Mouse (Mus musculus) hindbrain, embryonic 13.5 days (tissue): ENCODE results near the gene Hipk1. TPM values are rescaled to one million over a fixed set of nuclear protein-coding genes. Genes with fewer than 3 reads are reported as not detected.

Experiments used
- ATAC-seq: fragments of 200-750 bp; cut with Nextera tagmentation; 2 replicates; pipeline ENCODE4 v1.8.0; 2017; ENCODE audit warnings: moderate TSS enrichment; ENCODE audit not compliant: low FRiP score
- H3K27ac ChIP-seq: fragments of 300-500 bp; sonication (generic); 2 replicates; pipeline ENCODE4 v1.5.1; 2015; ENCODE audit warnings: inconsistent platforms, mild to moderate bottlenecking, moderate library complexity
- H3K27me3 ChIP-seq: fragments of 300-500 bp; sonication (generic); 2 replicates; pipeline ENCODE4 v1.6.1; 2015; ENCODE audit warnings: mild to moderate bottlenecking, inconsistent platforms
- H3K36me3 ChIP-seq: fragments of 300-500 bp; sonication (generic); 2 replicates; pipeline ENCODE4 v1.6.1; 2015; ENCODE audit warnings: mild to moderate bottlenecking, inconsistent platforms
- H3K4me1 ChIP-seq: fragments of 300-500 bp; sonication (generic); replicated peaks from 2 replicates; pipeline ENCODE4 v1.6.1; 2015; ENCODE audit warnings: inconsistent platforms
- H3K4me2 ChIP-seq: fragments of 300-500 bp; sonication (generic); 2 replicates; pipeline ENCODE4 v1.6.1; 2015; ENCODE audit warnings: inconsistent platforms, mild to moderate bottlenecking, moderate library complexity
- H3K4me3 ChIP-seq: fragments of 300-500 bp; sonication (generic); 2 replicates; pipeline ENCODE4 v1.5.1; 2015; ENCODE audit warnings: mild to moderate bottlenecking, inconsistent platforms
- H3K9ac ChIP-seq: fragments of 300-500 bp; sonication (generic); 2 replicates; pipeline ENCODE4 v1.6.1; 2015; ENCODE audit warnings: mild to moderate bottlenecking, inconsistent platforms
- H3K9me3 ChIP-seq: fragments of 300-500 bp; sonication (generic); 2 replicates; pipeline ENCODE4 v1.6.1; 2016; ENCODE audit warnings: inconsistent platforms
- WGBS: fragments of 180-500 bp; shearing (Covaris S2); methylation state at CpG from one replicate; pipeline ENCODE4 v1.1.7; 2015; 5-methylcytosine and 5-hydroxymethylcytosine counted together
- polyA plus RNA-seq: library from polyadenylated mRNA; unstranded; fragments of >200 nt; fragmentation: Nextera tagmentation; extraction: Ambion mirVana; gene quantifications from 2 replicates; pipeline ENCODE4 v1.2.1, GENCODE M21; 2015

The Hipk1 gene
- polyA plus RNA-seq, 1 experiment from 2014 or later: 13.3 TPM

- Histone ChIP-seq H3K36me3 (no peaks in the 10 kb centered on the region), H3K4me3 (no peak overlapping the region), H3K4me1 (peaks cover 6% of the 10 kb centered on the region; the same call in 1 of the 2 replicates), H3K27me3 (no peaks in the 10 kb centered on the region), H3K4me2 (no peak overlapping the region), H3K9me3 (no peaks in the 10 kb centered on the region), H3K9ac (no peak overlapping the region), H3K27ac (no peak overlapping the region)
- 51% methylated on average over 3 of the region's 3 CpGs for WGBS
- no peak for ATAC-seq
These were observed 64.7 kb downstream of the Hipk1 start for GRCm38 (mm10) chr3:103726642-103727041.

- no peak overlapping the region for H3K4me3 ChIP-seq
- H3K36me3 ChIP-seq: no peaks in the 10 kb centered on the region
- no peak overlapping the region for H3K4me2 ChIP-seq
- H3K4me1 ChIP-seq: peaks cover 10% of the 10 kb centered on the region
- no peak overlapping the region for H3K9ac ChIP-seq
- no peak for ATAC-seq
- no peak overlapping the region for H3K27ac ChIP-seq
- WGBS: 68% methylated on average over 3 of the region's 3 CpGs
- H3K27me3 ChIP-seq: no peaks in the 10 kb centered on the region
- H3K9me3 ChIP-seq: no peaks in the 10 kb centered on the region
These were observed 67.2 kb downstream of the Hipk1 start for GRCm38 (mm10) chr3:103724137-103724536.

- 90% methylated on average over 4 of the region's 4 CpGs for WGBS
- H3K4me2 ChIP-seq: no peak overlapping the region
- no peaks in the 10 kb centered on the region for H3K36me3 ChIP-seq
- no peak for ATAC-seq
- H3K9ac ChIP-seq: no peak overlapping the region
- H3K9me3 ChIP-seq: no peaks in the 10 kb centered on the region
- peaks cover 30% of the 10 kb centered on the region for H3K4me1 ChIP-seq
- no peak overlapping the region for H3K4me3 ChIP-seq
- no peaks in the 10 kb centered on the region for H3K27me3 ChIP-seq
- no peak overlapping the region for H3K27ac ChIP-seq
These were observed 72.6 kb downstream of the Hipk1 start for GRCm38 (mm10) chr3:103718728-103719127.

GRCm38 (mm10) chr3:103716774-103717760, 74.3 kb downstream of the Hipk1 start:
- Histone ChIP-seq H3K36me3 (no peaks in the 10 kb centered on the region), H3K4me1 (peaks cover 30% of the 10 kb centered on the region), H3K9ac (no peak overlapping the region), H3K4me2 (no peak overlapping the region), H3K27me3 (no peaks in the 10 kb centered on the region), H3K4me3 (no peak overlapping the region), H3K9me3 (no peaks in the 10 kb centered on the region), H3K27ac (peak overlapping the region; percentile 35; the same call in 1 of the 2 replicates)
- peak; percentile 31; the same call in 1 of the 2 replicates for ATAC-seq
- 32% methylated on average over 15 of the region's 15 CpGs for WGBS

- Histone ChIP-seq H3K9me3 (no peaks in the 10 kb centered on the region), H3K4me2 (no peak overlapping the region), H3K9ac (no peak overlapping the region), H3K27me3 (no peaks in the 10 kb centered on the region), H3K4me1 (peaks cover 30% of the 10 kb centered on the region), H3K4me3 (no peak overlapping the region), H3K27ac (peak overlapping the region; percentile 24; the same call in 1 of the 2 replicates), H3K36me3 (no peaks in the 10 kb centered on the region)
- WGBS: 29% methylated on average over 11 of the region's 11 CpGs
- ATAC-seq: no peak
These were observed 75.3 kb downstream of the Hipk1 start for GRCm38 (mm10) chr3:103715762-103716693.

GRCm38 (mm10) chr3:103714942-103715341, 76.4 kb downstream of the Hipk1 start:
- no peaks in the 10 kb centered on the region for H3K36me3 ChIP-seq
- no peak overlapping the region for H3K4me2 ChIP-seq
- 85% methylated on average over 8 of the region's 8 CpGs for WGBS
- no peak overlapping the region for H3K27ac ChIP-seq
- H3K4me3 ChIP-seq: no peak overlapping the region
- no peaks in the 10 kb centered on the region for H3K27me3 ChIP-seq
- peaks cover 30% of the 10 kb centered on the region for H3K4me1 ChIP-seq
- no peak for ATAC-seq
- no peak overlapping the region for H3K9ac ChIP-seq
- no peaks in the 10 kb centered on the region for H3K9me3 ChIP-seq

- no peak for ATAC-seq
- Histone ChIP-seq H3K27me3 (no peaks in the 10 kb centered on the region), H3K4me3 (no peak overlapping the region), H3K9ac (no peak overlapping the region), H3K4me2 (no peak overlapping the region), H3K9me3 (no peaks in the 10 kb centered on the region), H3K27ac (no peak overlapping the region), H3K4me1 (peaks cover 27% of the 10 kb centered on the region), H3K36me3 (no peaks in the 10 kb centered on the region)
- 70% methylated on average over 7 of the region's 7 CpGs for WGBS
These were observed 77.0 kb downstream of the Hipk1 start for GRCm38 (mm10) chr3:103714236-103714875.

- peaks cover 25% of the 10 kb centered on the region for H3K4me1 ChIP-seq
- WGBS: 96% methylated on average over 4 of the region's 4 CpGs
- no peak overlapping the region for H3K4me3 ChIP-seq
- H3K9ac ChIP-seq: no peak overlapping the region
- H3K9me3 ChIP-seq: no peaks in the 10 kb centered on the region
- H3K36me3 ChIP-seq: no peaks in the 10 kb centered on the region
- no peaks in the 10 kb centered on the region for H3K27me3 ChIP-seq
- H3K4me2 ChIP-seq: no peak overlapping the region
- no peak overlapping the region for H3K27ac ChIP-seq
- no peak for ATAC-seq
These were observed 79.2 kb downstream of the Hipk1 start for GRCm38 (mm10) chr3:103712196-103712595.

- WGBS: 90% methylated on average over 5 of the region's 5 CpGs
- Histone ChIP-seq H3K9me3 (no peaks in the 10 kb centered on the region), H3K36me3 (no peaks in the 10 kb centered on the region), H3K27me3 (no peaks in the 10 kb centered on the region), H3K4me3 (no peak overlapping the region), H3K4me1 (peaks cover 10% of the 10 kb centered on the region), H3K9ac (no peak overlapping the region), H3K4me2 (no peak overlapping the region), H3K27ac (no peak overlapping the region)
- no peak for ATAC-seq
These were observed 81.8 kb downstream of the Hipk1 start for GRCm38 (mm10) chr3:103709470-103710040.

GRCm38 (mm10) chr3:103705426-103705825, 85.9 kb downstream of the Hipk1 start:
- H3K9ac ChIP-seq: no peak overlapping the region
- no peaks in the 10 kb centered on the region for H3K36me3 ChIP-seq
- no peak overlapping the region for H3K4me2 ChIP-seq
- WGBS: 91% methylated on average over 12 of the region's 12 CpGs
- H3K4me3 ChIP-seq: no peak overlapping the region
- H3K27me3 ChIP-seq: no peaks in the 10 kb centered on the region
- ATAC-seq: no peak
- peaks cover 10% of the 10 kb centered on the region for H3K4me1 ChIP-seq
- H3K9me3 ChIP-seq: no peaks in the 10 kb centered on the region
- H3K27ac ChIP-seq: no peak overlapping the region

- Histone ChIP-seq H3K27ac (no peak overlapping the region), H3K27me3 (no peaks in the 10 kb centered on the region), H3K4me2 (no peak overlapping the region), H3K9ac (no peak overlapping the region), H3K9me3 (no peaks in the 10 kb centered on the region), H3K4me1 (peaks cover 10% of the 10 kb centered on the region), H3K4me3 (no peak overlapping the region), H3K36me3 (no peaks in the 10 kb centered on the region)
- 77% methylated on average over 6 of the region's 6 CpGs for WGBS
- no peak for ATAC-seq
These were observed 86.7 kb downstream of the Hipk1 start for GRCm38 (mm10) chr3:103704661-103705060.
